Mouse (Mus musculus): ENCODE results near the gene Ccdc189. TPM values are rescaled to one million over a fixed set of nuclear protein-coding genes. Genes with fewer than 3 reads are reported as not detected.

Ccdc189 gene
- total RNA-seq, 2 experiments from 2014 or later, result 1.7 to 2.4 TPM

DNA sequence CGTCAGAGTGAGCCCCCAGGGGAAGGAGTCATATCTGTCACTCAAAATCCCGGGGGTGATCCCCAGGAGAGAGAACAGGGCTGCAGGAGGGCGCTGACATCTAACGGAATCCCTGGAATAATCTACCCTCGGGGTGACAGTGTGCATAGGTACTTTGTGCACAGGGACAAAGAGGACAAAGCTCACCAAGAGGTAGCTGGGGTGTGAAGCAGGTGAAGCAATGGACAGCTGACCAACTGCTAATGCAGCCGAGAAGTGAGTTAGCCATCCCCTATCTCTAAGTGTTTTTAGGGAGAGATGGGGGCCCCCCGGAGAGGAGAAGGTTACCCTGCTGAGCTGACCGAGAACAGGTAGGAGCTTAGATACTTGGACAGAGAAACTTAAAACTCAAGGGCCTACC, 25.7 kb upstream of the Ccdc189 start:
- Histone ChIP-seq H3K4me3 (peak overlapping the region; percentile 77), H3K27ac (peak overlapping the region; percentile 91)

GRCm38 (mm10) chr7:127613501-127613900, 25.1 kb upstream of the Ccdc189 start:
- intact Hi-C loops (cut with DNase I), result no loop called here
- peak; percentile 11 for DNase-seq
- TF ChIP-seq CTCF (IDR thresholded peaks at IDR 0.05), result no peak
- Histone ChIP-seq H3K27ac (no peak overlapping the region), H3K4me3 (peak overlapping the region; percentile 77)

More for the DNA sequence above, 25.7 kb upstream of the Ccdc189 start:
- intact Hi-C loops (cut with DNase I), result loop anchor here (1.0 kb wide), 1 partner anchor 23 kb away; no protein-coding TSS in a partner anchor
- no peak for TF ChIP-seq CTCF (IDR thresholded peaks at IDR 0.05)
- DNase-seq, result peak; percentile 14

GRCm38 (mm10) chr7:127611561-127611960, 23.2 kb upstream of the Ccdc189 start:
- no peak for TF ChIP-seq CTCF (IDR thresholded peaks at IDR 0.05)
- DNase-seq, result peak; percentile 16
- intact Hi-C loops (cut with DNase I), result no loop called here
- Histone ChIP-seq H3K27ac (no peak overlapping the region), H3K4me3 (no peak overlapping the region)

DNA sequence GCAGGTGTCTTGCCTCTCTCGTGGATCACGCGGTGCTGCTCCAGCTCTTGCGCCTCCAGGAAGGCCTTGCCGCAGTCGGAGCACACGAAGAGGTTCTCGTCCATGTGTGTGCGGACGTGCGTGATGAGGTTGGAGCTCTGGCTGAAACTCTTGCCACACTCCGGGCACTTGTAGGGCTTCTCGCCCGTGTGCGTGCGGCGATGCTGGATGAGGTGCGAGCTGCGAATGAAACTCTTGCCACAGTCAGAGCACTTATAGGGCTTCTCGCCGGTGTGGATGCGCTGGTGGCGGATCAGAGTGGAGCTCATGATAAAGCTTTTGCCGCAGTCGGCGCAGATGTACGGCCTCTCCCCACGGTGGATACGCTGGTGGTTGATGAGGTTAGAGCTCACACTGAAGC, 22.6 kb upstream of the Ccdc189 start:
- Histone ChIP-seq H3K27ac (no peak overlapping the region), H3K4me3 (no peak overlapping the region)
- TF ChIP-seq CTCF (IDR thresholded peaks at IDR 0.05), result no peak
- intact Hi-C loops (cut with DNase I), result no loop called here
- DNase-seq, result peak; percentile 14

GRCm38 (mm10) chr7:127607150-127607549, 18.8 kb upstream of the Ccdc189 start:
- DNase-seq, result no peak
- no peak for TF ChIP-seq CTCF (IDR thresholded peaks at IDR 0.05)
- Histone ChIP-seq H3K27ac (no peak overlapping the region), H3K4me3 (no peak overlapping the region)
- intact Hi-C loops (cut with DNase I), result no loop called here

DNA sequence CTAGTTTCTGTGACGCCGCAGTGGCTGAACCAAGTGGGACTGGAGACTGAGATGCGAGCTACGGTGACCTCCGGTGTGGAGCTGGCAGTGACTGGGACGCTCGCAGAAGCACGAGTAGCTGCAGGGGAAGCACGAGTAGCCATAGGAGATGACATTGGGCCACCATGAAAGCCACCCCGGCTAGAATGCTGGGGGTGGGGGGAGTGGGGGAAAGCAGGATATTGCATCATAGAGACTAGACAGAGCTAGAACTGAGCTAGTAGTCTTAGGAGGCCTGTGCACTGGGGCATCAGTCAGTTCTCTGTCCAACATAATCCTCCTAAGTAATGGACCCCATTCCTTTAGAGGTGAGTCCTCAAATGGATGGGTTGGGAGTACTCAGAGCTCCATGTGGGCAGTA, 15.9 kb upstream of the Ccdc189 start:
- no peak for TF ChIP-seq CTCF (IDR thresholded peaks at IDR 0.05)
- no peak overlapping the region for H3K27ac ChIP-seq
- no peak for DNase-seq
- H3K4me3 ChIP-seq, result no peak overlapping the region
- intact Hi-C loops (cut with DNase I), result no loop called here

DNA sequence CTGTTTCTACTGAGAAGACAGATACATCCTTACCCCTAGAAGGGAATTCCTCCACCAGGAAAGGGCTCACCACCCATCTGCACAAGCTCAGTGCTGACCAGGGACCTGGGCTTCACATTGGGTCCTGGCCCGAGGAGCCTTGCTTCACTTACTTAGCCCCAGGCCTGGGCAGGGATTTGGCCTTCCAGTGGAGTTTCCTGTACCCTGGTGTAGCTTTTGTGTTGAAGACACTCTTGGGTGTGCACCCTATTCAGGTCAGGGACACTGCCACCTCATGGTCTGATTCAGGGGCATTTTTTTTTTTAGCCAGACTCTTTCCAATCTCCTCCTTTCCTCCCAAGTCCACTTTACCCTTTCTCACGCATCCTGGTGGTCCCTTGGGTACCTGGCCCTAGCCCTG, 14.5 kb upstream of the Ccdc189 start:
- no peak overlapping the region for H3K27ac ChIP-seq
- intact Hi-C loops (cut with DNase I), result no loop called here
- no peak for DNase-seq

DNA sequence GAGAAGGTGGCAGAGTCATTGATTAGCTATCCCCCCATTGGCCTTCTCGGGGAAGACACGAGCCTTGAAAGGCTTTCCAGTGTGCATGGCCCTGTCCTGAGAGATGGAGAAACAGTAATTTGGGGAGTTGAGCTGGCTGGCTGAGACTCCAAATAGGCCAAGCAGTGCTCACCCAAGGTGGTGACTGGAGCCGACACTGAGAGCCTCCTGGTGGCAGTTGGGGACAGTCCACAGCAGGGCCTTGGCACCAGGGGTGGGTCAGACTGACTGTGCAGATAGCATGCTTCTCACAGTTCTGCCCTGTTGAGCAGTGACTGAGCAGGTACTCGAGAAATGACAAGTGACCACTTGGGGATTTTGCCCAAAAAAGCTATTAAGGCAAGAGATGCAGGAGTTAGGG, 13.3 kb upstream of the Ccdc189 start:
- DNase-seq, result no peak
- H3K27ac ChIP-seq, result no peak overlapping the region
- H3K4me3 ChIP-seq, result no peak overlapping the region
- TF ChIP-seq CTCF (IDR thresholded peaks at IDR 0.05), result no peak
- intact Hi-C loops (cut with DNase I), result no loop called here

More for the DNA sequence above, 14.5 kb upstream of the Ccdc189 start:
- H3K4me3 ChIP-seq, result no peak overlapping the region
- no peak for TF ChIP-seq CTCF (IDR thresholded peaks at IDR 0.05)

DNA sequence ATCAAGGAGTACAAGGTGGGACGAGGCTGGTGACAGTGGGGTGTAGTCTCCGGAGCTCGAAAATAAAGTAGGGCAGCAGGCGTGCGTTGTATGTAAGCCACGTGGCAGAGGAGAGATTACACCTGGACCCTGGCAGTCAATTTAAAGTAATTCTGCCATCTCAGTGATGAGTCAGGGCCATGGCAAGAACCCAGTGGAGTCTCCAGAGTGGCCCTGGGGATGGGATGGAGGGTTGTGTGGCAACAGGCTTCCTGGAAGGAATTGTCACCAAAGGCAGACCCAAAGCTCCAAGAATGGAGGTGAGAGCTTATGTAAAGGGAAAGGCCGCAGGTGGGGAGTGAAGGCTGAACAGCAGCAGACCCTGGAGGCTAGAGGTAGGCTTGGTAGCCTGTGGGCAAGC, 12.2 kb upstream of the Ccdc189 start:
- H3K27ac ChIP-seq, result no peak overlapping the region
- H3K4me3 ChIP-seq, result no peak overlapping the region
- no peak for TF ChIP-seq CTCF (IDR thresholded peaks at IDR 0.05)
- DNase-seq, result no peak
- intact Hi-C loops (cut with DNase I), result no loop called here

GRCm38 (mm10) chr7:127596747-127597146, 8.4 kb upstream of the Ccdc189 start:
- no peak for DNase-seq
- Histone ChIP-seq H3K27ac (no peak overlapping the region), H3K4me3 (no peak overlapping the region)
- TF ChIP-seq CTCF (IDR thresholded peaks at IDR 0.05), result no peak
- intact Hi-C loops (cut with DNase I), result no loop called here

GRCm38 (mm10) chr7:127592575-127592974, 4.2 kb upstream of the Ccdc189 start:
- no peak for TF ChIP-seq CTCF (IDR thresholded peaks at IDR 0.05)
- Histone ChIP-seq H3K4me3 (no peak overlapping the region), H3K27ac (no peak overlapping the region)
- intact Hi-C loops (cut with DNase I), result no loop called here
- DNase-seq, result no peak

DNA sequence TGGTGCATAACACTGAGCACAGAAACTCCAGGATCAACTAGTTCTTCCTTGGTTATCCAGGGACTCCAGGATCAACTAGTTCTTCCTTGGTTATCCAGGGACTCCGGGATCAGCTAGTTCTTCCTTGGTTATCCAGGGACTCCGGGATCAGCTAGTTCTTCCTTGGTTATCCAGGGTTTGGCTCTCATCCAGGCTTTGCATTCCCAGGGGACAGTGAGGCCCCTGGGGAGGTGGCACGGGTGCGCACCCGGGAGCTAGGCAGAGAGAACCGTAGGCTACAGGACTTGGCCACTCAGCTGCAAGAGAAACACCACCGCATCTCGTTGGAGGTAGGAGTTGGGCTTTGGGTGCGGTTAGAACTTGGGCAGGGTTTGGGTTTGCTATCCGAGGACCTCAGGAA, 2.7 kb upstream of the Ccdc189 start:
- intact Hi-C loops (cut with DNase I), result no loop called here
- no peak overlapping the region for H3K4me3 ChIP-seq

DNA sequence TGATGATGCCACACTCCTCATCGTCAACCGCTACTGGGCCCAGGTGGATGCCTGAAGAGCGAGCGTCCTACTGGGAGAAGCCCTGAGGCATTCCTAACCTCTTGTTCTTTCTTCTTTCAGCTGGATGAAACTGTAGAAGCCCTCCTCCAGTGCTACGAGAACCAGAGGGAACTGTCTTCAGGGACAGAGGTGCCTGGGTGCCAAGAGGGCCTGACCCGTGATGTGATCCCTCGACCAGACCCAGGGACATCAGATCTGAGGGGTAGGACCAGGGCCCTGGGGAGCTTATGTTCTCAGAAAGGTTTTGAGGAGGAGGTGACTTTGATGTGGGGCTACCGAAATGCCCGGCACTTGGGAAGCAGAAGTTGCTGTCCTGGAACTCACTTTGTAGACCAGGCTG, 1.2 kb upstream of the Ccdc189 start:
- intact Hi-C loops (cut with DNase I), result loop anchor here (5.0 kb wide), 1 partner anchor 77 kb away; the partner anchor contains the start of gene Srcap

More for the DNA sequence above, 2.7 kb upstream of the Ccdc189 start:
- no peak for DNase-seq
- no peak for TF ChIP-seq CTCF (IDR thresholded peaks at IDR 0.05)
- H3K27ac ChIP-seq, result no peak overlapping the region

DNA sequence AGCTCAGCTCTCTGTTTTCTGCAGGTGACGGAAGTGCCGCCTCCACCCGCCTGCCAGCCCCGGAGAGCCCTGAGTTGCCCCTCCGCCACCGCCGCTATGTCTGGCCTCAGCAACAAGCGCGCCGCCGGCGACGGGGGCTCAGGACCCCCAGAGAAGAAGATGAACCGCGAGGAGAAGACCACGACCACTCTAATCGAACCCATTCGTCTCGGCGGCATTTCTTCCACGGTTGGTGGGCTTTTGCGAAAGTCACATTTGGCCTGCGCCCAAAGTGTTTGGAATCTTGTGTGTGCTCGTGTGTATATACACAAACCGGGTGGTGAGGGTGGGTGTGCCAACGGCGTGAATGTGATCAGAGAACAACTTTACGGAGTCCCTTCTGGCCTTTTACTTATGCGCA, 506 bp upstream of the Ccdc189 start:
- Histone ChIP-seq H3K4me3 (peak overlapping the region; percentile 93), H3K27ac (peak overlapping the region; percentile 93)
- no peak for DNase-seq
- TF ChIP-seq CTCF (IDR thresholded peaks at IDR 0.05), result no peak
- intact Hi-C loops (cut with DNase I), result loop anchor here (5.0 kb wide), 1 partner anchor 77 kb away; the partner anchor contains the start of gene Srcap

More for the DNA sequence above, 1.2 kb upstream of the Ccdc189 start:
- peak overlapping the region; percentile 93; the same call in 1 of the 2 replicates for H3K27ac ChIP-seq
- TF ChIP-seq CTCF (IDR thresholded peaks at IDR 0.05), result no peak
- DNase-seq, result no peak
- peak overlapping the region; percentile 93 for H3K4me3 ChIP-seq
